Mouse (Mus musculus) midbrain, embryonic 14.5 days (tissue): ENCODE results near the gene Sbk2. TPM values are rescaled to one million over a fixed set of nuclear protein-coding genes. Genes with fewer than 3 reads are reported as not detected.

ENCODE experiments used
- ATAC-seq: fragments of 200-750 bp; cut with Nextera tagmentation; 2 replicates; pipeline ENCODE4 v1.8.0; 2017; ENCODE audit warnings: moderate number of reproducible peaks, moderate library complexity; ENCODE audit not compliant: low FRiP score, low TSS enrichment
- DNase-seq: peaks from one replicate; pipeline ENCODE4 v3.0.0-alpha.2; 2015
- H3K27ac ChIP-seq: fragments of 300-500 bp; sonication (generic); replicated peaks from 2 replicates; pipeline ENCODE4 v1.5.1; 2014; ENCODE audit warnings: mild to moderate bottlenecking, low read depth, low read length, moderate library complexity
- H3K27me3 ChIP-seq: fragments of 300-500 bp; sonication (generic); 2 replicates; pipeline ENCODE4 v1.6.1; 2014; ENCODE audit warnings: low read length, control low read depth, mixed read lengths; ENCODE audit not compliant: control insufficient read depth, insufficient read depth
- H3K36me3 ChIP-seq: fragments of 300-500 bp; sonication (generic); 2 replicates; pipeline ENCODE4 v1.6.1; 2014; ENCODE audit warnings: low read length, control low read depth; ENCODE audit not compliant: control insufficient read depth, insufficient read depth
- H3K4me1 ChIP-seq: fragments of 300-500 bp; sonication (generic); 2 replicates; pipeline ENCODE4 v1.6.1; 2014; ENCODE audit warnings: mild to moderate bottlenecking, antibody characterized with exemption, low read length, control low read depth; ENCODE audit not compliant: control insufficient read depth, insufficient read depth
- H3K4me2 ChIP-seq: fragments of 300-500 bp; sonication (generic); 2 replicates; pipeline ENCODE4 v1.6.1; 2014; ENCODE audit warnings: mild to moderate bottlenecking, low read length, moderate library complexity
- H3K4me3 ChIP-seq: fragments of 300-500 bp; sonication (generic); replicated peaks from 2 replicates; pipeline ENCODE4 v1.5.1; 2014; ENCODE audit warnings: low read depth, low read length
- H3K9ac ChIP-seq: fragments of 300-500 bp; sonication (generic); replicated peaks from 2 replicates; pipeline ENCODE4 v1.6.1; 2014; ENCODE audit warnings: mild to moderate bottlenecking, low read length, moderate library complexity
- H3K9me3 ChIP-seq: fragments of 300-500 bp; sonication (generic); 2 replicates; pipeline ENCODE4 v1.6.1; 2016; ENCODE audit warnings: low read length, control low read depth, mixed read lengths; ENCODE audit not compliant: control insufficient read depth
- WGBS: fragments of 180-500 bp; shearing (Covaris S2); extraction: QIAGEN DNeasy Blood & Tissue Kit; methylation state at CpG from one replicate; pipeline ENCODE4 v1.1.7; 2014; 5-methylcytosine and 5-hydroxymethylcytosine counted together
- polyA plus RNA-seq: library from polyadenylated mRNA; unstranded; fragments of >200 nt; fragmentation: Nextera tagmentation; extraction: Ambion mirVana; gene quantifications from 2 replicates; pipeline ENCODE4 v1.2.1, GENCODE M21; 2014

Sbk2 gene
- polyA plus RNA-seq, 1 experiment from 2014 or later: not detected

- H3K4me1 ChIP-seq: peaks cover 37% of the 10 kb centered on the region
- ATAC-seq (no peak), DNase-seq (no peak)
- H3K9ac ChIP-seq: no peak overlapping the region; the same call in 1 of the 2 replicates
- no peak overlapping the region for H3K4me2 ChIP-seq
- H3K9me3 ChIP-seq: no peaks in the 10 kb centered on the region
- no peaks in the 10 kb centered on the region for H3K36me3 ChIP-seq
- H3K27ac ChIP-seq: no peak overlapping the region
- no peak overlapping the region for H3K4me3 ChIP-seq
- WGBS: 81% methylated on average over 16 of the region's 16 CpGs
- H3K27me3 ChIP-seq: no peaks in the 10 kb centered on the region
Measured at GRCm38 (mm10) chr7:4926849-4927248, 37.4 kb downstream of the Sbk2 start.

- Histone ChIP-seq H3K4me3 (no peak within 1 kb of the TSS), H3K9ac (peak within 1 kb of the TSS; percentile 68; the same call in 1 of the 2 replicates), H3K27ac (peak within 1 kb of the TSS; percentile 98), H3K4me2 (peak within 1 kb of the TSS; percentile 91), H3K36me3 (peaks cover 2% of the 10 kb centered on the region), H3K27me3 (no peaks in the 10 kb centered on the region), H3K4me1 (peaks cover 47% of the 10 kb centered on the region), H3K9me3 (no peaks in the 10 kb centered on the region)
- ATAC-seq (peak; percentile 12; the same call in 1 of the 2 replicates), DNase-seq (peak; percentile 52)
- WGBS: under 1% methylated on average over 6 of the region's 6 CpGs
Measured at GRCm38 (mm10) chr7:4925441-4926381, 38.5 kb downstream of the Sbk2 start, which contains the start of gene Ssc5d. Ssc5d (plus strand) TSS chr7:4925785.

GRCm38 (mm10) chr7:4924891-4925301 lies 39.3 kb downstream of the Sbk2 start:
- peak overlapping the region; percentile 91 for H3K4me2 ChIP-seq
- peaks cover 11% of the 10 kb centered on the region for H3K36me3 ChIP-seq
- WGBS: 3% methylated on average over 3 of the region's 4 CpGs
- no peaks in the 10 kb centered on the region for H3K9me3 ChIP-seq
- H3K27me3 ChIP-seq: no peaks in the 10 kb centered on the region
- H3K4me1 ChIP-seq: peaks cover 49% of the 10 kb centered on the region
- no peak overlapping the region for H3K4me3 ChIP-seq
- DNase-seq (peak; percentile 36), ATAC-seq (no peak)
- H3K9ac ChIP-seq: peak overlapping the region; percentile 68; the same call in 1 of the 2 replicates
- peak overlapping the region; percentile 98 for H3K27ac ChIP-seq

- Histone ChIP-seq H3K27ac (peak overlapping the region; percentile 98), H3K4me3 (peak overlapping the region; percentile 41), H3K36me3 (peaks cover 15% of the 10 kb centered on the region), H3K4me1 (peaks cover 49% of the 10 kb centered on the region), H3K27me3 (no peaks in the 10 kb centered on the region), H3K9ac (peak overlapping the region; percentile 68), H3K9me3 (no peaks in the 10 kb centered on the region), H3K4me2 (peak overlapping the region; percentile 91)
- 2% methylated on average over 4 of the region's 4 CpGs for WGBS
- no peak for ATAC-seq
- no peak for DNase-seq
Measured at GRCm38 (mm10) chr7:4924483-4924882, 39.7 kb downstream of the Sbk2 start.

- peaks cover 49% of the 10 kb centered on the region for H3K4me1 ChIP-seq
- H3K9me3 ChIP-seq: no peaks in the 10 kb centered on the region
Measured at GRCm38 (mm10) chr7:4923586-4924364, 40.4 kb downstream of the Sbk2 start.

GRCm38 (mm10) chr7:4922931-4923565 lies 41.2 kb downstream of the Sbk2 start:
- WGBS: under 1% methylated on average over 14 of the region's 14 CpGs
- peak overlapping the region; percentile 41 for H3K4me3 ChIP-seq
- ATAC-seq (peak; percentile 60), DNase-seq (peak; percentile 96)
- peak overlapping the region; percentile 98 for H3K27ac ChIP-seq
- peak overlapping the region; percentile 91 for H3K4me2 ChIP-seq
- no peaks in the 10 kb centered on the region for H3K27me3 ChIP-seq
- H3K9ac ChIP-seq: peak overlapping the region; percentile 68
- H3K9me3 ChIP-seq: no peaks in the 10 kb centered on the region
- H3K36me3 ChIP-seq: peaks cover 29% of the 10 kb centered on the region
- H3K4me1 ChIP-seq: peaks cover 49% of the 10 kb centered on the region

More at GRCm38 (mm10) chr7:4923586-4924364, 40.4 kb downstream of the Sbk2 start:
- Histone ChIP-seq H3K4me3 (peak overlapping the region; percentile 41), H3K4me2 (peak overlapping the region; percentile 91), H3K27ac (peak overlapping the region; percentile 98), H3K36me3 (peaks cover 22% of the 10 kb centered on the region), H3K9ac (peak overlapping the region; percentile 68), H3K27me3 (no peaks in the 10 kb centered on the region)
- peak; percentile 72 for DNase-seq
- ATAC-seq: no peak
- 4% methylated on average over 37 of the region's 37 CpGs for WGBS

GRCm38 (mm10) chr7:4922508-4922907 lies 41.7 kb downstream of the Sbk2 start:
- peak overlapping the region; percentile 98 for H3K27ac ChIP-seq
- peak overlapping the region; percentile 91 for H3K4me2 ChIP-seq
- peaks cover 49% of the 10 kb centered on the region for H3K4me1 ChIP-seq
- peak overlapping the region; percentile 41 for H3K4me3 ChIP-seq
- H3K27me3 ChIP-seq: no peaks in the 10 kb centered on the region
- 0% methylated on average over 14 of the region's 14 CpGs for WGBS
- H3K9me3 ChIP-seq: no peaks in the 10 kb centered on the region
- DNase-seq (peak; percentile 96), ATAC-seq (peak; percentile 85)
- H3K36me3 ChIP-seq: peaks cover 33% of the 10 kb centered on the region
- peak overlapping the region; percentile 68 for H3K9ac ChIP-seq
